Mouse (Mus musculus): ENCODE measurements at regions not wholly inside any gene's neighbourhood (a gene's known extent, or its start where the extent isn't known, plus 50 kb on each side); places are given as distances from the start of the nearest gene placed in this dataset.

DNA sequence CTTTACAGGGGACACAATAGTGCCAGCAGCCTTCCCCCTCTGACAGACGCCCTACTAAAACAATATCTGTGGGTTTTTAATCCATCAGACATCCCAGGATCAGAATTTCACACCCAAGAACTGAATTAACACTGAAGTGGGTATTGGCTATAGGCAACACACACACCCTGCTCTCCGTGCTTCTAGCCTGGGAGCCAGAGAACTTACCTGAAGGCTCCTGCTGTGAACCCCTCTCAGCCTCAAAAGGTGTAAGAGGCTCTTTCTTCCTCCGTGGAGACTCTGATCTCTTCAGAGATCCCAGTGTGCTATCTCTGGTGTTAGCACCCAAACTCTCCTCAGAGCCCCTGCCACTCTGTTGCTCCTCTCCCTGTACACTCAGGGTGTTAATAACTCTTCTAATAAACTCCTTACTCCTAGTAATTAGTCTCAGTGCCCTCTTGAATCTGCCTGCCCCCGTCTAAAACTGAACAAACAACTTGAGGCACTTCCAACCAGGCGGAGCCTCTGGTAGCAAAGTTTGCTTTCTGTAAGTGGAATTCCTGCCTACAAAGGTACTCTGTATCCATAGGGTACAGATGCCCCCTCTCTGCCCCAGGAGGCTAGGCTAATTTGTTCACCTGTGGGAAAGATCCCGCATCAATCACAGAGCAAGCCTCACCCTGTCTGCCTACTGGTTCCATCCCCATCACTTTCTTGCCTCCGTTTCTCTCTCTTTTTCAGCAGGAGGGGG lies 452.9 kb upstream of the Fam19a5 start:
- DNase-seq (ENCODE audit: low read depth, low spot score): no peak

- no peak for DNase-seq (ENCODE audit: low read depth, low spot score)
These were observed 446.9 kb upstream of the Fam19a5 start for GRCm38 (mm10) chr15:87097206-87097605.

DNA sequence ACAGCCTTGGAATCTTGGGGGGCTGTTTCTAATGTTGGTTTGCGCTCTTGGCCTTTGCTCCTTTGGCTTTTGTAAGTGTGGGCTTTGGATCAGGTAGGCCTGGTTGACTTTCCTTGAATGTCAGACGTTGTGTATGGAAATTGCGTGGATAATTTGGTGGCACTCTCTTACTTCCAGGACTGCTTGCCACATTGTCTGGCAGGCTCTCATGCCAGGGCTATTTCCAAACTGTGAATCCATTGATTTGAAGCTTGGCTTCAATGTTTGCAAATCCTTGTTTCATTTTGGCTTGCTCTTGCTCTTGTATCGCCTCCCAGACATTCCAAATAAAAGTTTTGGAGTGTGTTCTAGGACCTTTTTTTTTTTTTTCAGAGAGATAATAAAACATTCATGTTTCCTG lies 443.0 kb upstream of the Fam19a5 start:
- no peak for DNase-seq (ENCODE audit: low read depth, low spot score)

DNA sequence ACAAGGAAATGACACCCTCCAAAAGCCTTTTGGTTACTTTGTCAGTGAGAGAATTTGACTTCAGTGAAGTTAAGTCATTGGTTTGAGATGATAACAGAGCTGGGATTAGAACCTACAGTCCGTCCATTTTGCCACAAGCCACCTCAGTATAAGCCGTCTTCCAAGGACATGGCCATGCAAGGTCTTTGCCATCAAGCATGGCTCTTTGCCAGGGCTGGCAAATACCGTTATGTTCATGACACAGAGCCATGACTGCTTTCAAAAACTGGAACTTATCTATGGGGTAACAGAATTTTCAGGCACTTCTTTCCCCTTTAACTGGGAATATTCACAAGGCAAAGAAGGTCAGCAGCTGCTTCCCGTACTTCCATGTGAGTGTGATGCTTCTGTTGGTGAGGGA lies 441.9 kb upstream of the Fam19a5 start:
- no peak for DNase-seq (ENCODE audit: low read depth, low spot score)

GRCm38 (mm10) chr15:87105951-87106350 lies 438.1 kb upstream of the Fam19a5 start:
- DNase-seq (ENCODE audit: low read depth, low spot score): no peak

DNA sequence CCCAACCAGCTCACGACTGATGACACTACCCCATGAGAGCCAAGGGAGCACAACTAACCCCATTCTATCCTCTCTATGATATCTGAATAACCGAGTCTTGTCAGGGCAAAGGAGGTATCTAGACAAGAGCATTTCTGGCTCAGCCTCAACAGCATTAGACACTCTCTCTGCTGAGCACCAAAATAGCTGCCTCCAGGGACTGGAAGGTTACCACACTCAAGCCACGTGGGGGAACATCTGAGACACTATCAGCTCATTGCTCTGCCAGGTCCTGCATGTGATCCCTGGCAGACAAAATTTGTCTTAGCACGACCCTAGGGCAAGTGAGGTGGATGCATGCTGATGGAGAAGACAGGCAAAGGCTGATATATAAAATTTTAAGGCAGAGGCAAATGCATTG lies 436.4 kb upstream of the Fam19a5 start:
- no peak for DNase-seq (ENCODE audit: low read depth, low spot score)

DNA sequence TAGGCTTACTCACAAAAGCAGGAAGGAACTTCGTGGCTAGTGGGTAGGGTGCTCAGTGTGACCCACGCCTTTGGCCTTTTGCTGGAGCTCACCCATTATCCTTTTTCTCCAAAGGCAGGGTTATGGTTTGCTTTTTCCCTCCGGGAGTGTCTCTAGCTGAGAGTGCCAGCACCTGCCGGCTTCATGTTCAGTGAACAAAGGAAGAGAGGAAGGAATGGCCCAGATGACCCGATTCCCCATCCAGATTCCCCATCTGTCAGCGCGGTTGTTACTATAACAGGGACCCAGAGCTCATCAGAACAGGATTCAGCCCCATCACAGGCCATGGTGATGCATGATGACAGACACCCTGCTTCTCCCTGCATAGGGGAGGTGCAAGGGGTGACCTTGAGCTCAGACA lies 435.7 kb upstream of the Fam19a5 start:
- no peak for DNase-seq (ENCODE audit: low read depth, low spot score)

GRCm38 (mm10) chr15:87122656-87123055 lies 421.4 kb upstream of the Fam19a5 start:
- no peak for DNase-seq (ENCODE audit: low read depth, low spot score)

DNA sequence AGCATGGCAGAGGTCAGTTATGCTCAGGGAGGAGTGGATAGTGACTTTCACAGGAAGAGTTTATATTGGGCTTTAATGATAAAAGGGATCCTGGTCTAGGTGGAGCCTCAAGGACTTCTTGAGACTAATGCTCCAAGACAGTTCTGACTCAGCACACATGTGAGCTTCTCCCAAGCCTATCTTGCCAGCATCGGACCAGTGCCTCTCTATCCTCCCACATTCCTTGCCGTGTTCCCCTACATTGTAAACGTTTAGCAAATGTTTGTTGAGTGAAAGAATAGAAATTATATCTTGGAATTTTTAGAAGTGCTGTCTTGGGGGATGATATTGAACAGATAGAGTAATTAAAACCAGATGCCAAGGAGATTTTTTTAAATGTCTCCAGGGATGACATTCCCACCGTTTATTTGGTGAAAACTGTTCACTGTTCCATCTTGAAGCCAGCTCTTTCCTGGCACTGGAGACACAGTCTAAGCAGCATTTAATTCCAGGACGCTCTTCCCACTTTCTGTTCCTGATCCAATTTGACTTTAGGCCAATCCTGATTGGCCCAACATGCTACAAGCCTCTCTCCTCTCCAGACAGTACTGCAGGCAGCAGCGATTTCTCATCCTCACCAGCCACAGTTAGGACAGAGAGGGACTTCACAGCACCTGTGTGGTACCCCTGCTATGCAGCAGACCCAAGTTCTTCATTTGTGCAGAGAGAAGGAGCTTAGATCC lies 418.5 kb upstream of the Fam19a5 start:
- DNase-seq (ENCODE audit: low read depth, low spot score): no peak

DNA sequence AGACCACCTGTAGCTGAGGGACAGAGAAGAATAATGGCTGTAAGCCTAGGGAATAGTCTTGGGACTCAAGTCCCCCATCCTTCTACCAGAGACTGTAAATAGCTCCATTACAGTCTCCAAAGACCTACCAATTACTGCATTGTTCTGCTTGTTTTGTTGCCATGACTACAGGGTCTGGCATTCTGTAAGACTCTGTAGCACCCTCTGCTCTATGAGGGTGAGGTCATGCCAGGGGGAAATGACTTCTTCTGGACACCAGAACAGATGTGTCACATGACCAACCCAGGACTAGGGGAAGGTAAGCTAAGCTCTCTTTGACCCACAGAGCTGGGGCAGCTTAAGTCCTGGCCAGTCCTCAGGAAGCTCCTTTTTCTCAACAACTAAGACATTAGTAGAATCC lies 405.2 kb upstream of the Fam19a5 start:
- DNase-seq (ENCODE audit: low read depth, low spot score): peak; percentile 3

DNA sequence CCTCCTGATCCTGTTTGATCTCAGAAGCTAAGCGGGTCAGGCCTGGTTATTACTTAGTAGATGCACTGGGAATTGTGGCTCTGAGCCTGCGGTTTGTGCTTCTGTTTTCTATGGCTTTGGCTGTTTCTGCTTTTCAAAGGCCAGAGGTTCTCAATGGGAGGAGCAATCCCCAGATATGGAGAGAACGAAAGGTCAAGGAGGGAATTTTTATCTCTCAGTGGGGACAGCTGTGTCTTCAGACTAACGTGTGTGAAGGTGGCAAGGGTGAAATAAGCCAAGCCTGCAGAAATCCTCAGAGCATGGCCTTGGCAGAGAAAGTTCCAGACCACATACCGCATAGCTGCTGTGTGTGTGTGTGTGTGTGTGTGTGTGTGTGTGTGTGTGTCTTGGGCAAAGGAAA lies 375.0 kb upstream of the Fam19a5 start:
- no peak for DNase-seq (ENCODE audit: low read depth, low spot score)

DNA sequence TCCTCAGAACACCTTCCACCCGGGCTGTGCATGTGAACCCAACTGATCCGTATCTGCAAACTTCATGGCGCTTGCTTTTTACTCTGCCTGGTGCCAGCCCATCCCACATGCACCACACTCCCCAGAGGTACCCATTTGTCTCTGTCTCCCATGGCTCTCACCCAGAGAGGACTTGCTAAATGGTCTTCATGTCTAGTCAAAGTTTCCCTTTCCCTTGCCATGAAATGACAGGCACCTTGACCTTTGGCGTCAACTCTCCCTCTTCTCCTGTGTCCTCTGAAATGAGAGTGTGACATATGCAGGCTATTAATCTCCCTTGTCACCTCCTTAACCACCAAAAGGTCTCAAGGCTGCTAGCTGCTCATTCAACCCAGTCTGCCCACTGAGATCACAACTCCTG lies 373.2 kb upstream of the Fam19a5 start:
- no peak for DNase-seq (ENCODE audit: low read depth, low spot score)

DNA sequence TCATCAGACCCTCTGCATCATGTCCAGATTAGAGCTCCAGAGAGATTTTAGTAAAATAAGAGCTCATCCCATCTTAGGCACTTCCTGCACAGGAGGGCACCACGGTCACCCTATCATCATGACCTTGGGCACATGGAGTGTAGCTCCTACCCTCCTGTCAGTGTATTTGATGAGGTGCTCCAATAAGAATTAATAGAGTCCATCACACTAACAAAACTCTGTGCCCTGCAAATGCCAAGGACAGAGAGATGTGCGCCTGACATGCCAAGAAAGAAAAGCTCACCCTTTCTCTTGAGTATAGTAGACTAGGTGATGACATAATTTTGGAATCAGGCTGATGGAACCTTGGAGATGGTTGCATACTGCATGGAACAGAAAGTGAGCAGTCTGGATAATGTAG lies 371.0 kb upstream of the Fam19a5 start:
- DNase-seq (ENCODE audit: low read depth, low spot score): no peak

DNA sequence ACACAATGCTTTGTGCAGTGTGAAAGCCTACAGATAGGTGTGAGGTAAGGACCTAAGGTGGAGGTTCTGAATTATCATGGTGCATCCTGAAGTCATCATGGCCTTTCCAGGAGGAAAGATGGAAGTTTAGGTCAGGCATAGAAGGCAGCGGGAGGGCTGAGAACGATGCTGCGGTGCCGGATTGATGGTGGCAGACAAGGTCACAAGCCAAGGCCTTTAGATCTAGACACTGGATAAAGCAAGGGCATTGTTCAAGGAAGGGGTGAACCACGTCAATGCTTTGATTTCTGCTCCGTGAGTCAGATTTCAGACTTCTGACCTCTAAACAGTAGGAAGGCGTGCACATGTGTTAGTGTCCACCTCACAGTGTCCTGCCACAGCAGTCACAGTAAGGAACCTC lies 365.5 kb upstream of the Fam19a5 start:
- no peak for DNase-seq (ENCODE audit: low read depth, low spot score)

- DNase-seq (ENCODE audit: low read depth, low spot score): peak; percentile 65
These were observed 363.3 kb upstream of the Fam19a5 start for GRCm38 (mm10) chr15:87180836-87181235.

GRCm38 (mm10) chr15:87184248-87184647 lies 359.9 kb upstream of the Fam19a5 start:
- no peak for DNase-seq (ENCODE audit: low read depth, low spot score)

DNA sequence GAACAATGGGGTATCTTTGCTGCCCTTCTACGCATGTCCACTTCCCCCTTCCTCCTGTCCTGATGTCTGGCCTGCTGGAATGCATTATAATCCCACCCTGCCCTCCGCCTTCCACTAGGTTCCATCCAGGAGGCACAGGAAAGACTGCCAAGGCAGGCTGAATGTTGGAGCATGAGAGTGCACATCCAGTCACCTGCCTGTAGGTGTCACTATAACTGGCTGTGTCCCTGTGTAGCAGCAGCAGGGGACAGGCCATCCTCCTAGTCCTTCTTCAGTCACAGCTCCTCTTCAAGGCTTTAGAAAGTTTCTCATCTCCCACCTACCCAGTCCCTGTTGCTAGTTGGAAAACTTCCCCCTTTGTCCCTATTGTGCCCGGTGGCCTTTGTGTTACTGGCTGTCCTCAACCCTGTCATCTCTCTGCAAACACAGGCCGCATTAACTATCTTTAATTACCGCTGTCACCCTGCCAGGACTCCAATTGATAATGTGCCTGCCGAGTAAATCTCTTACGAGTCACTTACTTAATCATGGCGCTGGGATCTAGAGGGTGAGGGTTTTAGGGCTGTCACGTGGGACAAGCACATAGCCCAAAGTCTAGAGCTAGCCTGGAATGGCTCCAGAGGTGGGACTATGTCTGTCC lies 355.2 kb upstream of the Fam19a5 start:
- DNase-seq (ENCODE audit: low read depth, low spot score): peak; percentile 42

DNA sequence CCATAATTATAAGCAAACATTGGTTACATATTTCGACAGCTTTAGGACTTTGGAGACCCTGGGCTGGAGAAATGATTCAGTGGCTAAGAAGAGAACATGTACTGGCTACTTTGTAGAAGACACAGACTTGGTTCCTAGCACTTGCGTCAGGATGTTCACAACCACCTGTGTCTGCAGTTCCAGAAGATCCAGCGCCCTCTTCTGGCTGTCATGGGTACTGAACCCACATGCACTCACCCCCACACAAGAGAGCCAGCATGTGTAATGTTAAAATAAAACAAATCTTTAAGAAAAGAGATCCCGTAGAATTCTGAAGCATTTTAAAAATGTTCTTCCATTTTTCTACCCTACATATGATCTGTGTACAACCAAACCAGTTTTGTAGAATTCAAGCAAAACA lies 352.2 kb upstream of the Fam19a5 start:
- DNase-seq (ENCODE audit: low read depth, low spot score): peak; percentile 25

GRCm38 (mm10) chr15:87196306-87196893 lies 347.7 kb upstream of the Fam19a5 start:
- no peak for DNase-seq (ENCODE audit: low read depth, low spot score)

- no peak for DNase-seq (ENCODE audit: low read depth, low spot score)
These were observed 344.5 kb upstream of the Fam19a5 start for GRCm38 (mm10) chr15:87199641-87200040.

- DNase-seq (ENCODE audit: low read depth, low spot score): no peak
These were observed 343.6 kb upstream of the Fam19a5 start for GRCm38 (mm10) chr15:87200282-87201048.

DNA sequence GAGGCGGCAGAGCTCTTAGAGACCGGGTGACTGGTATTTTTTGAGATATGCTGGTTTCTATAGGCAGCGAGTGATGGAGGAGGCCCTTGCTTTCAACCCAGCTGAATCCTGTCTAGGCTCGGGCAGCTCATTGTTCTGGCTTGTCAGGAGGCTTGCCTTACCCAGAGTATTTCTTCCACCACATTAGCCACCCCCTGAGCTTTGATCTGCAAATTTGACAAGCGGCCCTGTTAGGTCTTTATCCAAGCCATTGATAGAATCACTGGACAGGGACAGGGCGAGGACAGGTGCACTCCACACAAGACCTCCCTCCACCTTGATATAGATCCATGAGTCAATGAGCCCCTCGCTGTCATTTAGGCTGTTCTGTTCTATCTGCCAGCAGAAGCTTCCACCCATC lies 343.0 kb upstream of the Fam19a5 start:
- no peak for DNase-seq (ENCODE audit: low read depth, low spot score)
